Mouse (Mus musculus) urinary bladder, postnatal 36 days (tissue): ENCODE results near the gene Tbc1d1.
A peak's percentile ranks its signal among the peaks of the same experiment; 100 is the strongest.
"Not testable (repeated sequence)": the region's sequence is repeated elsewhere in the genome, so short reads cannot be mapped to it uniquely, and the experiment has no call there.

ENCODE experiments used
- DNase-seq, 2 experiments: peaks; one replicate each; pipeline ENCODE4 v3.0.0; 2022; ENCODE audit warnings: low spot score in 2 of 2, mixed read lengths in 1 of 2

Tbc1d1 gene

DNA sequence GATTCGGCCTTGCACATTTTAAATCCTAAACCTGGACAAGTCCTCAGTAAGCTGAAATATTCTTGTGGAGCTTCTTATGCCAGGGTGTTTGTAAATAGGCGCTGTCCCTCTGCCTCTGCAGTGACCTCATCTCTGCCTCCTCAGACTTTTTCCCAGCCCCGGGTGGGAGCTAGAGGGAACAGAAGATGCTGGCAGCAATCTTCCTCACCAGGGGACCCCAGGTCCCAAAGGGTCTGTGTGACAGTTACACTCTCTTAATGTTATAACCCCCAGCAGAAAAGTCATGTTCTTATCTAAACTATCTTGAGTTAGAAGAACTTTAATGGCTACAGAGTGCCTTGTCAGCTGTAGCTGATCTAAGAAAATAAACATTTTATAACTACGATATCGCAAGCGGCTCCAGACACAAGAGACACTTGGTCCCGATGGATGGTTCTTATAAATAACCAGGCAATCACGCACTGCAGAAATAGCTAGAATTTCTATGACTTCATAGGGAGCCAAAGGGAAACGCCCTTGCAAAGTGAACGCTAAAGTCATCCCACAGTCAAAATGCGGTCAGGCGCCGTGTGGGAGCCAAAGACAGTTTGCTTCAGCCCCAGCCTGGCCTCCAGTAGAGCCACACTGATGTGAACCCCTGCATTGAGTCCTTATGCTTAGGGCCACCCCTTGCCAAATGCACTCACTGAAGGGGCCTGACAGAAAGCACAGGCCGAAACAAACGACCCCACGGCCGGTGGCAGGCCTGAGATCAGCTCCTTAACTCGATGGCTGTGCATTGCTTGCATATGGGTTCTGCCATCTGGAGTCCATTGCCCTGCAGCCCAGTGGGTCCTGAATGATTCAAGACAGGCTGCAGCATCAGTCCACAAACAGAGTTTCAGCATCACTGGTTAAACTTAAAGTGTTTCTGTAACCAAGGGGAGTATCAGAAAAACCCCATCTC lies 202.8 kb downstream of the Tbc1d1 start:
- DNase-seq = no peak

GRCm38 (mm10) chr5:64360147-64360875 lies 204.2 kb downstream of the Tbc1d1 start:
- DNase-seq = no peak

DNA sequence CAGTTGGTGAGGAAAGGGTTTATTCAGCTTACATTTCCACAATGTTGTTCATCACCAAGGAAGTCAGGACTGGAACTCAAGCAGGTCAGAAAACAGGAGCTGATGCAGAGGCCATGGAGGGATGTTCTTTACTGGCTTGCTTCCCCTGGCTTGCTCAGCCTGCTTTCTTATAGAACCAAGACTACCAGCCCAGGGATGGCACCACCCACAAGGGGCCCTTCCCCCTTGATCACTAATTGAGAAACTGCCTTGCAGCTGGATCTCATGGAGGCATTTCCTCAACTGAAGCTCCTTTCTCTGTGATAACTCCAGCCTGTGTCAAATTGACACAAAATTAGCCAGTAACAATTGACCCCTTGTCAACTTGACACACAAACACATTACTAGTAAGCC lies 204.8 kb downstream of the Tbc1d1 start:
- DNase-seq = not testable (repeated sequence)

GRCm38 (mm10) chr5:64363859-64364406 lies 207.8 kb downstream of the Tbc1d1 start:
- DNase-seq = no peak

DNA sequence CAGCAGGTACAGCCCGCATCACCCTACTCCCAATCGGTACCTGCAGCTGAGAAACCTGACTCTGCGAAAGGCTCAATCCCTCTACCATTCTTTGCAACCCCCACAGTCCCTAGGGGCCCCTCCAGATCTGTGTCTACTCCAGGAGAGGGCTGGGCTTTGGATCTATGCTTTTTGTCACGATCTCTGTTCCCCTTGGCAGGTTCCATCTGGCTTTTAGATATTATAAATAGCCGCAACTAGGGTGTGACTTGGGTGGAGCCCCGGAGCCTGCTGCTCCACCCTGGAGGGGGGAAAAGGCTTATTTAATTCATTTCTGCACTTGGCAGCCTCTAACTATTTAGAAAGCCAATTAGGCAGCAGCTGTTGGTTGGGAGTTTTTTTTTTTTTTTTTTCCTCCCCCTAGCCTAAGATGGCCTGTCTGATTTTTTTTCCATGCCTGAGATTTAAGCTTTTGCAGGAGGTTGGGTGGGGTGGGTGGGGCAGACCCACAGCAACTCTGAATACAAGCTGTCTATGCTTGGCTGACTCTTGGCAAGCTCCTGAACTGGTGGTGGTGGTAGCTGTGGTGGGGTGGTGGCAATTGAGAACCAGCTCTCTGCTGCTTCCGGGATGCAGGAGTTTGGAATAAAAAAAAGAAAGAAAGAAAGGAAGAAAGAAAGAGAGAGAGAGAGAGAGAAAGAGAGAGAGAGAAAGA lies 208.5 kb downstream of the Tbc1d1 start:
- peak in 1 of 2 experiments; percentile 55 for DNase-seq

DNA sequence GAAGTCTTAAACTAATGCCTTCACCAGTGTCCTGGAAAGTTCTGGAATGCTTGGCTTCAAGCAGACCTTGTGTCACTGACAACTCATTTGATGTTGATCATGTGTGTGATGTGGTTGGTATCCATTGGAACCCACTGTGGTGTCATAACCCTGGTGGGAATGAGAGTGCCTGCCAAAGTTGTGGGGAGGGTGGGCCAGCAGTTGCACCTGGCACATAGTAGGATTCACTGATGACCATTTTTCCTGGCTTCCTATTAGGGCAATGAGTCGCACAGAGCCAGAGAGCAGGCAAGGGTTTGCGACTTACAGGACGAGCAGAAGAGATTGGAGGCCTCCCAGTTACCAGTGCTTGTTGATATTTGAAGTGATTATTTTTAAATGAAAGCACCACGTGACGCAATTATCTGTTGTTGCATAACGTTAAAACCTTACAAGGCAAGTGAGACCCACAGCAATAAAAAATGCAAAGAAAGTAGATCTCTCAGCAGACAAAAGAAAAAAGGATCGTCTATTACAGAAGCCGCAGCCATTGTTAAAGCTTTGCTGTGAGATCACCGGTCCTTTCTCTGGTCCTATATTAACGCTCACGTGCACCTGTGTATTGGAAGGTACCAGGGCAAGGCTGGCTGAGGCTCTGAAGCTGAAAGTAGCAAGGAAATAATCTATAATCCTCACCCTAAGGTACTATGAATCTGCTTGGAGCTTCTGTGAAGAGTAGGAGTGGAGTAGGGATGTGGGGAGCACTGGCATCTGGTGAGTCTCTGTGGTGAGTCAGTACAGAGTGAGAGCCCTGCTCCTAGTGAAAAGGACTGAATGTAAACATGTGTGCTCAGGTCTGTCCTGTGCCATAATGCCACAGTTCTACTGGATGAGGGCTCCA lies 209.3 kb downstream of the Tbc1d1 start:
- no peak for DNase-seq

DNA sequence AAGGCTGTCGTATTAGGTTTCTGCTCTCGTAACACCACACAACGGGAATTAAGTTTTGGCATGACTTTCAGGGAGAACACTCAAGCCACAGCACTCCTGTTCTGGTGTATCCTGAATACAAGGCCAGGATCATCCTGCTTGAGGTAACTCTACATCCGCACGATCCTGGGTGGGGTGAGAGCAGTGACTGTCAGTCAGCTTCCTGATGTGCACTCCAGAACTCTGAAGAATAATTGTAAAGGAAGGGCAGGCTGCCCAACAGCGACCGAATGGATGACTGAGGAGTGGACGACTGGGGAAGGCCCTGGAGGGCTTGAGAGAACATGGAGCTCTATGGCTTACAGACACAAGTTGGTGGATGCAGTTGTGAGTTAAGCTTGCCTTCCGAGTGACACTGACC lies 210.0 kb downstream of the Tbc1d1 start:
- no peak for DNase-seq

DNA sequence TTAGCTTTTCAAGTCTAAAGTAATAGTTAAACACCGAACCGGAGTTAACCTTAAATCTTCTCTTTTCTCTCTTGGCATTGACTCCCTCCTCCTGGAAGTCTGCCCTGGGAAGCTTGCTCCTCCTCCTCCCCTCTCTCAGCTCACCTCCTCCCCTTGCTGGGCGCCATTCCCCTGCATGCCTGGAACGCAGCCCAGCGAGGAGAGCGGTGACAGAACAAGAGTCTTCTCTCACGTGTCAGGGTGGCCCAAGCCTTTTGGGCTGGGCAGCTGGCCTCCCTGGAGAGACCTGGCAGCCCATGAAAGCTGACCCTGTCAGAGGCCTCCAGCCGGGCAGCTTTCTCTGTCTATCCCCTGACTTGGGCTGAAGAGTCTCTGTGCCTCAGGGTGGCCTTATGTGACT lies 211.3 kb downstream of the Tbc1d1 start:
- peak in 1 of 2 experiments; percentile 80 for DNase-seq

GRCm38 (mm10) chr5:64371331-64371831 lies 215.3 kb downstream of the Tbc1d1 start:
- DNase-seq = no peak

GRCm38 (mm10) chr5:64372292-64372961 lies 216.3 kb downstream of the Tbc1d1 start:
- DNase-seq = no peak

DNA sequence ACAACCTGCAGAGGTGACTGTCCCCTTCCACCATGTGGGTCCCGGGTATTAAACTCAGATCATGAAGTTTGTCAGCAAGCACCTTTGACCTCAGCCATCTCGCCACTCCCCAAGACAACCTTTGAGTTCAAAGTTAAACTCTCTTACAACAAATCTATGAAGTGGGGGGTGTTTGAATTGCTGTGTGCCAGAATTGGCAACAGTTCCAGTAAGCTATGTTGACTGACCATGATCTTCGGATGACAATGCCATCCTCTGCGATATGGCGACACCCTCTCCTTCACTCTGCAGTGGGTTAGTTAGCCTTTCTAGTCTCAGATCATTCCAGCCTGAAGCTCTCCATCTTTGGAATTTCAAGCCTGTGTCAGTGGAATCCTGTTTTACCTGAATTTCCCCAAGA lies 217.6 kb downstream of the Tbc1d1 start:
- DNase-seq = no peak

GRCm38 (mm10) chr5:64375851-64376250 lies 219.7 kb downstream of the Tbc1d1 start:
- DNase-seq = no peak

- DNase-seq = no peak
Observed at GRCm38 (mm10) chr5:64376466-64376865, 220.4 kb downstream of the Tbc1d1 start.

GRCm38 (mm10) chr5:64377705-64378104 lies 221.6 kb downstream of the Tbc1d1 start:
- no peak for DNase-seq

- DNase-seq = peak in 1 of 2 experiments; percentile 53
Observed at GRCm38 (mm10) chr5:64378591-64379275, 222.6 kb downstream of the Tbc1d1 start.

DNA sequence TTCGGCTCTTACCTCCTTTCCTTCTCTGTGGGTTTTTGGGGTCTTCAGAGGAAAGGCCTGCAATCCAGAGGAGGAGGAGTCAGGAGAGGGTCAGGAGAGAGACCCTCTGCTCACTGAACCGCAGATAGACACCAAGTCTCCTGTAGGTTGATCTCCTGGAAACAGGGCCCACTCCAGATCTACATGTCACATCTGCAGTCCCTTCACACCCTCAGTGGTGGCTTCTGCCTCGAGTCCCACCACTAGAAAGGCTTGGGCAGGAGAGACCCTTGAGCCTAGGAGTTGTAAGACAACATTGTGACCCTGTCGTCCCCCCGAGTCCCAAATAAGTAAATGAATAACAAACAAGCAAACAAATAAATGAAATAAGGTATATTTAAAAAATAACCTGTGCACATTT lies 223.7 kb downstream of the Tbc1d1 start:
- DNase-seq = no peak

DNA sequence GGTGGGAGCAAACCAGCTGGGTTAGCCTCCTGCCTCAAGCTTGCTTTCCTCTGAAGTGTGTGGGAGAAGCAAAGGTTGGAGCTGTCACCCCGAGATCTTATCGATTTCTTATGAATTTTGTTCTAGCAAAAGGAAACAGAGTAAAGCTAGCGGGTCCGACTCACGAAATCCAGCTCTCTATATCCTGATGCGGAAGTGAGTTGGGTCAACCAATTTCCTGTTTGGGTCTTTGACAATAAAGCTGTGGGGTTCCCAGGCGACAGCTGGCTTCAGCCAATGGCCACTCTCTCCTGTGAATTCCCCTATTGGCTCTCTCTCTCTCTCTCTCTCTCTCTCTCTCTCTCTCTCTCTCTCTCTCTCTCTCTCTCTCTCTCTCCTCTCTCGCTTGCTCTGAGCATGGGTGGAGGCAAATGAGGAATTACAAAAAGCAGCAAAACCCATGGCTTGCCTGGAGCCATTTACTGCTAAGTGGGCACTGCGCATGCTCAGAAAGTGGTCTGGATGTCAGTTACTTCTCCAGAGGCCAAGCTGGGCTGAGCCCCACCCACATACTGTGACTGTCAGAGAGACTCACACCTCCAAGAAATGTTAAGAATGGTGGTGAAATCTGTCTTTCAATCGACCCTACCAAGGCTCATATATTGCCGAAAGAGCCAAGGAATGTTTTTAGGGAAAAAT lies 224.7 kb downstream of the Tbc1d1 start:
- no peak for DNase-seq

GRCm38 (mm10) chr5:64381538-64381937 lies 225.4 kb downstream of the Tbc1d1 start:
- no peak for DNase-seq
